Mouse (Mus musculus) layer of hippocampus, postnatal 10 days (tissue): ENCODE measurements at regions not wholly inside any gene's neighbourhood (a gene's known extent, or its start where the extent isn't known, plus 50 kb on each side); places are given as distances from the start of the nearest gene placed in this dataset.

Experiments
- DNase-seq, 2 experiments: peaks; one replicate each; pipeline ENCODE4 v3.0.0; 2021; ENCODE audit warnings: low spot score in 2 of 2

- DNase-seq: peak; percentile 59 to 66
Observed at GRCm38 (mm10) chr8:100942680-100943427, 1526.6 kb upstream of the Cdh8 start.

- no peak for DNase-seq
Observed at GRCm38 (mm10) chr8:100939533-100939932, 1523.3 kb upstream of the Cdh8 start.

GRCm38 (mm10) chr8:100890307-100890706, 1474.0 kb upstream of the Cdh8 start:
- no peak for DNase-seq

GRCm38 (mm10) chr8:100865624-100866023, 1449.4 kb upstream of the Cdh8 start:
- DNase-seq: peak; percentile 8 to 27

GRCm38 (mm10) chr8:100850822-100851437, 1434.7 kb upstream of the Cdh8 start:
- peak; percentile 68 to 69 for DNase-seq
